ENCODE assay signal across 14 mouse cellular contexts in the genomic region with DNA sequence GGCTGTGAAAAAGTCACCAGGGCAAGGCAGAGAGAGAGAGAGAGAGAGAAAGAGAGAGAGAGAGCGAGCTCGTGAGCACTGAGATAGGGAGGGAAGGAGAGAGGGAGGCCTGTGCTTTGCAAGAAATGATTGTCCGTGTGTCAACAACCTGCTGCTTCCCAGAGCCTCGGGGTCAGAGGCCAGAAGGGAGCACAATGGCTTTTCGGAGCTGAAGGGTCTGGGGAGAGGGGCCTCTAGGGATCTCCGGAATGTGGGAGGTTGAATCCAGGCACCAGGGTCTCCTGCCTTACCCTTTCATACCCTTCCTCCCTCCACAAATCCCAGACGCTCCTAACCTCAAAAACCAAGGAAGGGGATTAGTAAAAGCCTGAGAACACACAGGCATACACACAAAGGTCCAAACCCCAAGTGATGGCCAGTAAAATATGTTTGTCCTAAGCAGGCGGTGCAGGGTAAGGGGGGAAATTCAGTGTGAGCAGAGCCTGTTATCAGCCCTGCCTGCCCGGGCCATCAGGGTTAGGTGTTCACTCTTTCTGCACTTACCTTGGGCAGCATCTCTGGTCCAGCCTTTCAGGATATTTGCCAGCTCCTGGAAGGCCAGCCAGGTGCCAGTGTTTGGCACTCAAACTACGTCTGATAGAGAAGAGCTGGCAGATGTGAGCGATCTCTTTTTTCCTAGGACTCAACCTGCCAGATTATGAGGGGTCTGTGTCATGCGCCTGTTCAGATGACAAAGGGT.
A peak's percentile ranks its signal among the peaks of the same experiment; 100 is the strongest.
DNase-seq lines count a peak whose midpoint lies in the region; ATAC-seq and TF ChIP-seq lines count a peak whose summit lies in the region.
"Had no signal": no experiment of that assay in that cellular context is flagged by ENCODE, and none has a peak within 500 bp of the region (broad histone marks: within the 10 kb centered on the region; RNA-seq: fewer than 3 reads in every experiment).

No protein-coding gene starts in this region.

- no peaks in the 10 kb centered on the region for H3K36me3 ChIP-seq in forebrain, embryonic 11.5 days (ENCODE audit: control insufficient read depth, insufficient read depth, low read length)
- no peaks in the 10 kb centered on the region for H3K36me3 ChIP-seq in forebrain, embryonic 15.5 days
- H3K36me3 ChIP-seq in hindbrain, embryonic 12.5 days = no peaks in the 10 kb centered on the region
- H3K36me3 ChIP-seq in hindbrain, postnatal 0 days (ENCODE audit: insufficient read depth, low read length) = no peaks in the 10 kb centered on the region
- H3K36me3 ChIP-seq in midbrain, embryonic 12.5 days = no peaks in the 10 kb centered on the region
- H3K36me3 ChIP-seq in midbrain, embryonic 16.5 days (ENCODE audit: control insufficient read depth, insufficient read depth, low read length) = no peaks in the 10 kb centered on the region
- H3K36me3 ChIP-seq: heart, embryonic 13.5 days; liver, embryonic 15.5 days had no signal

- peaks cover 36% of the 10 kb centered on the region for H3K4me1 ChIP-seq in forebrain, embryonic 11.5 days (replicated peaks; ENCODE audit: control insufficient read depth, insufficient read depth, low read length)
- H3K4me1 ChIP-seq in forebrain, embryonic 15.5 days = peaks cover 4% of the 10 kb centered on the region; the same call in 1 of the 2 replicates
- H3K4me1 ChIP-seq in hindbrain, embryonic 12.5 days = peaks cover 43% of the 10 kb centered on the region
- peaks cover 3% of the 10 kb centered on the region; the same call in 1 of the 2 replicates for H3K4me1 ChIP-seq in hindbrain, postnatal 0 days (ENCODE audit: insufficient read depth, low read length)
- H3K4me1 ChIP-seq in midbrain, embryonic 12.5 days = peaks cover 46% of the 10 kb centered on the region
- H3K4me1 ChIP-seq in midbrain, embryonic 16.5 days (ENCODE audit: control insufficient read depth, insufficient read depth, low read length) = peaks cover 5% of the 10 kb centered on the region; the same call in 1 of the 2 replicates
- H3K4me1 ChIP-seq: liver, embryonic 15.5 days had no signal

- no peak overlapping the region for H3K4me3 ChIP-seq in forebrain, embryonic 11.5 days (ENCODE audit: low read depth, low read length)
- no peak overlapping the region for H3K4me3 ChIP-seq in forebrain, embryonic 15.5 days
- H3K4me3 ChIP-seq in hindbrain, embryonic 12.5 days = no peak overlapping the region
- no peak overlapping the region for H3K4me3 ChIP-seq in hindbrain, postnatal 0 days (ENCODE audit: low read length)
- H3K4me3 ChIP-seq in midbrain, embryonic 12.5 days = no peak overlapping the region
- no peak overlapping the region for H3K4me3 ChIP-seq in midbrain, embryonic 16.5 days (ENCODE audit: low read depth, low read length)
- H3K4me3 ChIP-seq: heart, embryonic 13.5 days; liver, embryonic 15.5 days had no signal

- no peak for DNase-seq in forebrain, embryonic 11.5 days (ENCODE audit: low spot score)
- DNase-seq in hindbrain, postnatal 0 days (ENCODE audit: low spot score) = no peak
- peak; percentile 74 for DNase-seq in mesoderm, embryonic 11.5 days (ENCODE audit: low read depth, low spot score)
- DNase-seq in adrenal gland, adult (ENCODE audit: inconsistent age in 2 of 2, low spot score in 1 of 2) = no peak
- DNase-seq: adrenal gland, postnatal 36 days; cerebellum, postnatal 14 days; kidney, adult 9 months had no signal

- no peaks in the 10 kb centered on the region for H3K27me3 ChIP-seq in forebrain, embryonic 11.5 days (ENCODE audit: control insufficient read depth, insufficient read depth, low read length)
- H3K27me3 ChIP-seq in forebrain, embryonic 15.5 days = peaks cover 13% of the 10 kb centered on the region
- no peaks in the 10 kb centered on the region for H3K27me3 ChIP-seq in hindbrain, embryonic 12.5 days
- H3K27me3 ChIP-seq in hindbrain, postnatal 0 days (ENCODE audit: insufficient read depth, low read length) = no peaks in the 10 kb centered on the region
- H3K27me3 ChIP-seq in midbrain, embryonic 12.5 days = no peaks in the 10 kb centered on the region
- H3K27me3 ChIP-seq in midbrain, embryonic 16.5 days (ENCODE audit: control insufficient read depth, insufficient read depth, low read depth, low read length) = no peaks in the 10 kb centered on the region

- H3K4me2 ChIP-seq in forebrain, embryonic 11.5 days (ENCODE audit: low read depth, low read length, severe bottlenecking) = no peak overlapping the region
- no peak overlapping the region for H3K4me2 ChIP-seq in forebrain, embryonic 15.5 days (replicated peaks)
- H3K4me2 ChIP-seq in hindbrain, embryonic 12.5 days (replicated peaks) = no peak overlapping the region
- no peak overlapping the region for H3K4me2 ChIP-seq in hindbrain, postnatal 0 days (ENCODE audit: low read depth, low read length)
- H3K4me2 ChIP-seq in midbrain, embryonic 12.5 days (replicated peaks) = no peak overlapping the region; the same call in 1 of the 2 replicates
- no peak overlapping the region for H3K4me2 ChIP-seq in midbrain, embryonic 16.5 days (ENCODE audit: low read length)
- H3K4me2 ChIP-seq: heart, embryonic 13.5 days; liver, embryonic 15.5 days had no signal

- ATAC-seq in forebrain, embryonic 11.5 days (replicated peaks; ENCODE audit: low FRiP score) = 0 out of 2 replicates have a peak, but pooled peaks have one; percentile 21
- ATAC-seq in forebrain, embryonic 15.5 days (replicated peaks) = no peak
- ATAC-seq in hindbrain, embryonic 12.5 days (ENCODE audit: low FRiP score) = no peak
- no peak for ATAC-seq in hindbrain, postnatal 0 days
- 0 out of 2 replicates have a peak, but pooled peaks have one; percentile 32 for ATAC-seq in midbrain, embryonic 12.5 days (ENCODE audit: low FRiP score, low read depth)
- no peak for ATAC-seq in midbrain, embryonic 16.5 days
- ATAC-seq: forebrain, embryonic 14.5 days had no signal

- peak overlapping the region; percentile 58 for H3K27ac ChIP-seq in forebrain, embryonic 11.5 days (ENCODE audit: low read depth, low read length)
- no peak overlapping the region for H3K27ac ChIP-seq in forebrain, embryonic 15.5 days (replicated peaks)
- H3K27ac ChIP-seq in hindbrain, embryonic 12.5 days = peak overlapping the region; percentile 55; the same call in 1 of the 2 replicates
- no peak overlapping the region for H3K27ac ChIP-seq in hindbrain, postnatal 0 days
- peak overlapping the region; percentile 62 for H3K27ac ChIP-seq in midbrain, embryonic 12.5 days (replicated peaks)
- no peak overlapping the region for H3K27ac ChIP-seq in midbrain, embryonic 16.5 days (ENCODE audit: low read length)
- H3K27ac ChIP-seq: heart, embryonic 13.5 days; liver, embryonic 15.5 days had no signal

- WGBS in forebrain, embryonic 11.5 days = 11% methylated on average over 12 of the region's 12 CpGs
- 31% methylated on average over 12 of the region's 12 CpGs for WGBS in forebrain, embryonic 15.5 days
- 19% methylated on average over 12 of the region's 12 CpGs for WGBS in hindbrain, embryonic 12.5 days
- 41% methylated on average over 12 of the region's 12 CpGs for WGBS in hindbrain, postnatal 0 days
- 13% methylated on average over 12 of the region's 12 CpGs for WGBS in midbrain, embryonic 12.5 days
- WGBS in midbrain, embryonic 16.5 days = 25% methylated on average over 12 of the region's 12 CpGs

- no peak for TF ChIP-seq CTCF in hindbrain, postnatal 0 days (IDR thresholded peaks at IDR 0.05; ENCODE audit: low read depth)

- 0 out of 2 replicates have a peak overlapping the region, but pooled peaks have one; percentile 28 for H3K9ac ChIP-seq in forebrain, embryonic 11.5 days (ENCODE audit: low read length)
- no peak overlapping the region for H3K9ac ChIP-seq in forebrain, embryonic 15.5 days (replicated peaks)
- peak overlapping the region; percentile 32; the same call in 1 of the 2 replicates for H3K9ac ChIP-seq in hindbrain, embryonic 12.5 days
- no peak overlapping the region for H3K9ac ChIP-seq in hindbrain, postnatal 0 days (replicated peaks; ENCODE audit: low read length)
- H3K9ac ChIP-seq in midbrain, embryonic 12.5 days (replicated peaks) = no peak overlapping the region; the same call in 1 of the 2 replicates
- no peak overlapping the region for H3K9ac ChIP-seq in midbrain, embryonic 16.5 days (ENCODE audit: low read depth, low read length)
- H3K9ac ChIP-seq: liver, embryonic 15.5 days had no signal

- no peaks in the 10 kb centered on the region; the same call in 1 of the 2 replicates for H3K9me3 ChIP-seq in forebrain, embryonic 11.5 days (ENCODE audit: control insufficient read depth, low read length)
- H3K9me3 ChIP-seq in forebrain, embryonic 15.5 days = no peaks in the 10 kb centered on the region
- H3K9me3 ChIP-seq in hindbrain, embryonic 12.5 days (replicated peaks) = no peaks in the 10 kb centered on the region
- no peaks in the 10 kb centered on the region for H3K9me3 ChIP-seq in hindbrain, postnatal 0 days (ENCODE audit: low read length)
- no peaks in the 10 kb centered on the region for H3K9me3 ChIP-seq in midbrain, embryonic 12.5 days
- 0 out of 2 replicates have a peak, but pooled peaks cover under 1% of the 10 kb centered on the region for H3K9me3 ChIP-seq in midbrain, embryonic 16.5 days (replicated peaks; ENCODE audit: control insufficient read depth, low read length, poor library complexity, severe bottlenecking)
- H3K9me3 ChIP-seq: heart, embryonic 13.5 days; liver, embryonic 15.5 days had no signal

Comparison
In these comparisons a context has a peak if more than half of its experiments do, and no peak if none do; other contexts are left out.
1. ATAC-seq: peak in forebrain, embryonic 11.5 days (single experiment) and midbrain, embryonic 12.5 days (single experiment); none in forebrain, embryonic 15.5 days (single experiment), hindbrain, embryonic 12.5 days (single experiment), hindbrain, postnatal 0 days (single experiment) and midbrain, embryonic 16.5 days (single experiment).
2. H3K27ac ChIP-seq: peak in forebrain, embryonic 11.5 days (single experiment), hindbrain, embryonic 12.5 days (single experiment) and midbrain, embryonic 12.5 days (single experiment); none in forebrain, embryonic 15.5 days (single experiment), hindbrain, postnatal 0 days (single experiment) and midbrain, embryonic 16.5 days (single experiment).
3. H3K9ac ChIP-seq: peak in forebrain, embryonic 11.5 days (single experiment) and hindbrain, embryonic 12.5 days (single experiment); none in forebrain, embryonic 15.5 days (single experiment), hindbrain, postnatal 0 days (single experiment), midbrain, embryonic 12.5 days (single experiment) and midbrain, embryonic 16.5 days (single experiment).